ENCODE assay signal across 11 mouse cellular contexts in the genomic region with DNA sequence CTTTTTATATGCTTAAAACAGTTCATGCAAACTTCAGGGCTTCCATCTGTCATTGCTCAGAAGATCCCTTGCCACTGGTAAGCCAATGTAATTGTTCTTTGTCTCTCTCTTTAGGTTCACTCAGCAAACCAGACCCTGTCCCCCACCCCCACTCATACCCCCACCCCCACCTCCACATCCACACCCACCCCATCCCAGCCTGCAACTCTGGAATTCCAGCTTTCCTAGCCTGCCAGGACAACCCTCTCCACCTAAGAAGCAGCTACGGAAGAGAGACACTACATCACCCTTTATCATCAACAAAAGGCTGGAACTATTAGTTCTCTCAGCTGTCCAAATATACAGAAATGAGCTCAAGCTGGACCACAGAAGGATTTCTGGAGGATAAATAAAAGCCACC. TPM values are rescaled to one million over a fixed set of nuclear protein-coding genes. Genes with fewer than 3 reads are reported as not detected.
DNase-seq lines count a peak whose midpoint lies in the region; ATAC-seq and TF ChIP-seq lines count a peak whose summit lies in the region.
"Had no signal": no experiment of that assay in that cellular context is flagged by ENCODE, and none has a peak within 500 bp of the region (broad histone marks: within the 10 kb centered on the region; RNA-seq: fewer than 3 reads in every experiment).

No protein-coding gene starts in this region.

- H3K4me2 ChIP-seq in lung, postnatal 0 days (replicated peaks; ENCODE audit: low read depth, low read length): peak overlapping the region; percentile 50
- peak overlapping the region; percentile 68 for H3K4me2 ChIP-seq in intestine, embryonic 14.5 days (ENCODE audit: low read length)
- H3K4me2 ChIP-seq in neural tube, embryonic 15.5 days: peak overlapping the region; percentile 38

- no peak for DNase-seq in lung, postnatal 0 days (ENCODE audit: low spot score)
- no peak for DNase-seq in lung, postnatal 36 days
- DNase-seq in intestine, embryonic 14.5 days (ENCODE audit: low spot score): no peak
- no peak for DNase-seq in urinary bladder, postnatal 10 days (ENCODE audit: low spot score)
- DNase-seq in cerebellum, adult 9-11 months: no peak
- DNase-seq: cerebellum, postnatal 10 days; gastrocnemius, postnatal 36 days; thymus, postnatal 25 days had no signal

- no peak overlapping the region for H3K9ac ChIP-seq in lung, postnatal 0 days (replicated peaks; ENCODE audit: low read depth)
- peak overlapping the region; percentile 38 for H3K9ac ChIP-seq in intestine, embryonic 14.5 days (ENCODE audit: low read length)
- H3K9ac ChIP-seq in neural tube, embryonic 15.5 days (replicated peaks): no peak overlapping the region

- peak overlapping the region; percentile 39 for H3K27ac ChIP-seq in lung, postnatal 0 days (ENCODE audit: low read length)
- peak overlapping the region; percentile 67 for H3K27ac ChIP-seq in intestine, embryonic 14.5 days (ENCODE audit: low read depth)
- H3K27ac ChIP-seq in neural tube, embryonic 15.5 days (replicated peaks): no peak overlapping the region

- no peak for TF ChIP-seq EP300 in lung, postnatal 0 days (IDR thresholded peaks at IDR 0.05)

- 6% methylated on average over 1 of the region's 1 CpGs for WGBS in lung, postnatal 0 days
- WGBS in intestine, embryonic 14.5 days: 30% methylated on average over 1 of the region's 1 CpGs
- whole genome bisulfite sequencing in neural tube, embryonic 15.5 days: 38% methylated on average over 1 of the region's 1 CpGs

- peaks cover 23% of the 10 kb centered on the region for H3K4me1 ChIP-seq in erythroblast, embryonic 14.5 days (ENCODE audit: control insufficient read depth)
- no peaks in the 10 kb centered on the region for H3K4me1 ChIP-seq in lung, postnatal 0 days (ENCODE audit: insufficient read depth, low read depth, low read length)
- peaks cover 9% of the 10 kb centered on the region for H3K4me1 ChIP-seq in intestine, embryonic 14.5 days (replicated peaks; ENCODE audit: control insufficient read depth, insufficient read depth, low read length)
- H3K4me1 ChIP-seq in neural tube, embryonic 15.5 days: no peaks in the 10 kb centered on the region

- H3K4me3 ChIP-seq in erythroblast, embryonic 14.5 days (replicated peaks): peak overlapping the region; percentile 54
- H3K4me3 ChIP-seq in lung, postnatal 0 days (ENCODE audit: low read depth, low read length): peak overlapping the region; percentile 35
- peak overlapping the region; percentile 51 for H3K4me3 ChIP-seq in intestine, embryonic 14.5 days (ENCODE audit: low read depth, low read length)
- peak overlapping the region; percentile 24; the same call in 1 of the 2 replicates for H3K4me3 ChIP-seq in neural tube, embryonic 15.5 days (replicated peaks)

- H3K36me3 ChIP-seq in erythroblast, embryonic 14.5 days (ENCODE audit: control insufficient read depth): no peaks in the 10 kb centered on the region; the same call in 1 of the 2 replicates
- no peaks in the 10 kb centered on the region for H3K36me3 ChIP-seq in lung, postnatal 0 days (ENCODE audit: insufficient read depth, low read length)
- H3K36me3 ChIP-seq in intestine, embryonic 14.5 days (ENCODE audit: control insufficient read depth, insufficient read depth, low read length): peaks cover 21% of the 10 kb centered on the region
- no peaks in the 10 kb centered on the region for H3K36me3 ChIP-seq in neural tube, embryonic 15.5 days

- no peak for ATAC-seq in erythroblast, adult 5-6 weeks (replicated peaks; ENCODE audit: low FRiP score, poor library complexity, severe bottlenecking)
- no peak; the same call in 1 of the 2 replicates for ATAC-seq in lung, postnatal 0 days
- ATAC-seq in intestine, embryonic 14.5 days (replicated peaks; ENCODE audit: low FRiP score, low TSS enrichment, low read depth): no peak
- no peak for ATAC-seq in neural tube, embryonic 15.5 days (ENCODE audit: low FRiP score)

- H3K9me3 ChIP-seq in erythroblast, embryonic 14.5 days (ENCODE audit: control insufficient read depth, low read length): no peaks in the 10 kb centered on the region
- H3K9me3 ChIP-seq in lung, postnatal 0 days (ENCODE audit: low read length): no peaks in the 10 kb centered on the region
- no peaks in the 10 kb centered on the region for H3K9me3 ChIP-seq in intestine, embryonic 14.5 days (ENCODE audit: control insufficient read depth, low read length)
- H3K9me3 ChIP-seq in neural tube, embryonic 15.5 days (replicated peaks): no peaks in the 10 kb centered on the region

- no peaks in the 10 kb centered on the region for H3K27me3 ChIP-seq in erythroblast, embryonic 14.5 days (ENCODE audit: control insufficient read depth)
- H3K27me3 ChIP-seq in lung, postnatal 0 days (replicated peaks; ENCODE audit: insufficient read depth, low read length): no peaks in the 10 kb centered on the region
- no peaks in the 10 kb centered on the region for H3K27me3 ChIP-seq in intestine, embryonic 14.5 days (replicated peaks; ENCODE audit: control insufficient read depth, insufficient read depth, low read length)
- no peaks in the 10 kb centered on the region for H3K27me3 ChIP-seq in neural tube, embryonic 15.5 days (replicated peaks)

- TF ChIP-seq CTCF in lung, postnatal 0 days (IDR thresholded peaks at IDR 0.05): no peak

RNA-seq across cellular contexts. Expression of gene Tfpi, which starts 1.0 kb away (rescaled TPM):
- 0.09 TPM in 1 of 2 replicates, not detected in the other for polyA plus RNA-seq in erythroblast, embryonic 14.5 days (2012)
- 2.3 and 2.7 TPM in 2 replicates for total RNA-seq in erythroblast, adult 5-6 weeks (2015; ENCODE audit: low replicate concordance)
- 6.1 and 6.9 TPM in 2 replicates for total RNA-seq in erythroblast, adult 5-6 weeks (2017; ENCODE audit: low replicate concordance)
- polyA plus RNA-seq in lung, postnatal 0 days (2015; fragmentation: Nextera tagmentation; extraction: Ambion mirVana): 35.7 and 41.4 TPM in 2 replicates
- polyA plus RNA-seq in intestine, embryonic 14.5 days (2014; fragmentation: Nextera tagmentation; extraction: Ambion mirVana): 53.9 and 60.1 TPM in 2 replicates
- 21.2 and 25.9 TPM in 2 replicates for polyA plus RNA-seq in neural tube, embryonic 15.5 days (2015; fragmentation: Nextera tagmentation; extraction: Ambion mirVana)

RNA-seq across cellular contexts. Expression of gene Calcrl, which starts 50.4 kb away (rescaled TPM):
- not detected in 2 replicates for polyA plus RNA-seq in erythroblast, embryonic 14.5 days (2012)
- total RNA-seq in erythroblast, adult 5-6 weeks (2015; ENCODE audit: low replicate concordance): 10.7 and 16.7 TPM in 2 replicates
- 21.0 and 32.3 TPM in 2 replicates for total RNA-seq in erythroblast, adult 5-6 weeks (2017; ENCODE audit: low replicate concordance)
- 347 and 455 TPM in 2 replicates for polyA plus RNA-seq in lung, postnatal 0 days (2015; fragmentation: Nextera tagmentation; extraction: Ambion mirVana)
- 34.3 and 42.3 TPM in 2 replicates for polyA plus RNA-seq in intestine, embryonic 14.5 days (2014; fragmentation: Nextera tagmentation; extraction: Ambion mirVana)
- polyA plus RNA-seq in neural tube, embryonic 15.5 days (2015; fragmentation: Nextera tagmentation; extraction: Ambion mirVana): 23.2 and 26.9 TPM in 2 replicates

Comparison
In these comparisons a context has a peak if more than half of its experiments do, and no peak if none do; other contexts are left out.
1. RNA of gene Tfpi, which starts 1.0 kb away (polyA plus RNA-seq): 53.9 to 60.1 TPM in intestine, embryonic 14.5 days, 35.7 to 41.4 TPM in lung, postnatal 0 days and 21.2 to 25.9 TPM in neural tube, embryonic 15.5 days; 0.09 TPM in erythroblast, embryonic 14.5 days; every median in the first group is over 10 times any median in the second.
2. RNA of gene Calcrl, which starts 50.4 kb away (polyA plus RNA-seq): 347 to 455 TPM in lung, postnatal 0 days, 34.3 to 42.3 TPM in intestine, embryonic 14.5 days and 23.2 to 26.9 TPM in neural tube, embryonic 15.5 days; not detected in erythroblast, embryonic 14.5 days; every median in the first group is over 10 times any median in the second.
3. Peak in every context shown above with its lines, with median percentiles within 50 percentile points of each other: H3K4me3 ChIP-seq and H3K4me2 ChIP-seq.